Mouse (Mus musculus) gastrocnemius, adult 2 months (tissue): ENCODE data around the gene Med24. TPM values are rescaled to one million over a fixed set of nuclear protein-coding genes. Genes with fewer than 3 reads are reported as not detected.

Source experiments
- DNase-seq: peaks from one replicate; pipeline ENCODE4 v3.0.0; 2022
- H3K27ac ChIP-seq: fragments of 200-600 bp; 2 replicates; pipeline ENCODE4 v1.8.1; 2022; ENCODE audit warnings: mild to moderate bottlenecking
- H3K4me3 ChIP-seq: fragments of 200-600 bp; 2 replicates; pipeline ENCODE4 v1.8.1; 2022; ENCODE audit warnings: mild to moderate bottlenecking, moderate library complexity
- CTCF ChIP-seq: fragments of 200-600 bp; IDR thresholded peaks from 2 replicates; pipeline ENCODE4 v1.8.1; 2022; ENCODE audit warnings: antibody characterized with exemption, mild to moderate bottlenecking, moderate library complexity
- intact Hi-C: fragments of 180-260 bp; cut with DNase I; formaldehyde crosslinking; loops from one replicate; pipeline ENCODE4 v1.15.1; 2025
- total RNA-seq, 2 experiments: library from RNA; stranded (reverse); gene quantifications; 2 replicates each; pipeline ENCODE4 v1.2.3; 2021

The Med24 gene
- total RNA-seq, 2 experiments from 2014 or later = 52.0 to 58.4 TPM

- DNase-seq = peak; percentile 45
Observed at GRCm38 (mm10) chr11:98748506-98749416, 19.5 kb upstream of the Med24 start.

GRCm38 (mm10) chr11:98747804-98748505 lies 18.7 kb upstream of the Med24 start:
- H3K4me3 ChIP-seq = peak overlapping the region; percentile 65
- intact Hi-C loops = loop anchor here (2.0 kb wide), 1 partner anchor 21 kb away; no protein-coding TSS in a partner anchor
- H3K27ac ChIP-seq = peak overlapping the region; percentile 100
- peak; percentile 83 for DNase-seq
- no peak for TF ChIP-seq CTCF

More at GRCm38 (mm10) chr11:98748506-98749416, 19.5 kb upstream of the Med24 start:
- intact Hi-C loops = loop anchor here (2.0 kb wide), 1 partner anchor 20 kb away; no protein-coding TSS in a partner anchor
- Histone ChIP-seq H3K4me3 (peak overlapping the region; percentile 65), H3K27ac (peak overlapping the region; percentile 100)
- no peak for TF ChIP-seq CTCF

GRCm38 (mm10) chr11:98746855-98747693 lies 17.8 kb upstream of the Med24 start:
- peak; percentile 91 for DNase-seq
- intact Hi-C loops = no loop called here
- Histone ChIP-seq H3K27ac (peak overlapping the region; percentile 100), H3K4me3 (peak overlapping the region; percentile 65)
- no peak for TF ChIP-seq CTCF

- H3K4me3 ChIP-seq = peak overlapping the region; percentile 65
- no peak for TF ChIP-seq CTCF
- DNase-seq = peak; percentile 38
- intact Hi-C loops = no loop called here
- peak overlapping the region; percentile 100 for H3K27ac ChIP-seq
Observed at GRCm38 (mm10) chr11:98745932-98746853, 17.0 kb upstream of the Med24 start.

GRCm38 (mm10) chr11:98744456-98745019 lies 15.3 kb upstream of the Med24 start:
- Histone ChIP-seq H3K27ac (peak overlapping the region; percentile 100), H3K4me3 (peak overlapping the region; percentile 77)
- no peak for TF ChIP-seq CTCF
- peak; percentile 21 for DNase-seq
- intact Hi-C loops = no loop called here

- intact Hi-C loops = no loop called here
- TF ChIP-seq CTCF = no peak
- peak; percentile 80 for DNase-seq
- peak overlapping the region; percentile 77 for H3K4me3 ChIP-seq
- peak overlapping the region; percentile 100 for H3K27ac ChIP-seq
Observed at GRCm38 (mm10) chr11:98743655-98744345, 14.6 kb upstream of the Med24 start.

- TF ChIP-seq CTCF = no peak
- peak; percentile 56 for DNase-seq
- intact Hi-C loops = no loop called here
- peak overlapping the region; percentile 100 for H3K27ac ChIP-seq
- H3K4me3 ChIP-seq = peak overlapping the region; percentile 77
Observed at GRCm38 (mm10) chr11:98742397-98743291, 13.4 kb upstream of the Med24 start.

- peak; percentile 72 for TF ChIP-seq CTCF
- DNase-seq = peak; percentile 94
- intact Hi-C loops = loop anchor here (1.0 kb wide), 1 partner anchor 44 kb away; no protein-coding TSS in a partner anchor
Observed at GRCm38 (mm10) chr11:98741622-98742396, 12.6 kb upstream of the Med24 start.

More at GRCm38 (mm10) chr11:98741622-98742396, 12.6 kb upstream of the Med24 start:
- Histone ChIP-seq H3K27ac (peak overlapping the region; percentile 100), H3K4me3 (peak overlapping the region; percentile 77)
